Mouse (Mus musculus) layer of hippocampus, adult 9-10 months (tissue): ENCODE measurements around the gene Scgb2b15.
"Not testable (repeated sequence)": the region's sequence is repeated elsewhere in the genome, so short reads cannot be mapped to it uniquely, and the experiment has no call there.

Source experiments
- DNase-seq: peaks from one replicate; pipeline ENCODE4 v3.0.0; 2022; ENCODE audit warnings: low spot score

Gene Scgb2b15

GRCm38 (mm10) chr7:32829562-32829961, at the start of gene Scgb2b15:
Scgb2b15 (minus strand) TSS chr7:32829662.
- not testable (repeated sequence) for DNase-seq

GRCm38 (mm10) chr7:32836254-32836653, 6.8 kb upstream of the Scgb2b15 start, which contains the start of gene Scgb1b15:
Scgb1b15 (plus strand) TSS chr7:32836554.
- not testable (repeated sequence) for DNase-seq
